Mouse (Mus musculus): ENCODE results near the gene Arrdc2. TPM values are rescaled to one million over a fixed set of nuclear protein-coding genes. Genes with fewer than 3 reads are reported as not detected.

Gene Arrdc2
- total and polyA plus RNA-seq, 2 experiments from 2014 or later = 3.0 to 4.5 TPM

DNA sequence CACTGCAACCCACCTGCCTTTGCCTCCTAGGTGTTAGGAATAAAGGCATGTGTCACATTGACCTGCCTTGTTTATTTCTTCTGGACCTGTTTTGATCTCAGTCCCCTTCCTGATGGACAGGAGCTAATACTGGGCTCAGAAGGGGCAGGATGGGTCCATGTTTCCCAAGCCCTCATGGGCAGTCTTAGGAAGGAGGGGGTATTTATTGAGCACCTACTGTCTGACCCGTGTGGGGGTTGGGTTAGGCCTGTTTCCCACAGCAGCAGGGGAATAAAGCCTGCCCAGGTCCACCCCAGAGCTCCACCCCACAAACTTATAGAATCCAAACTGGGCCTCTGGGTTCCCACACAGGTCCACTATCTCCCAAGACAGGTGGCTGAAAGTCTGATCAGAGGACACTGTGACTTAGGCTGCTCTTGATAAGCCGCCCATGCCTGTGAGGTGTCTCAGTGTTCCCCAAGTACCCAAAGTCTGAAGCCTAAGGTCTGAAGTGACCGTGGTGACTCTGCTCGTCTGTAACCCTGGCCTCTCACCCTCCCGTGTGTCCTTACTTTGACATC, 3.8 kb upstream of the Arrdc2 start:
- ATAC-seq (ENCODE audit: insufficient read depth, low read depth) = no peak
- Histone ChIP-seq H3K9me3 (replicated peaks; ENCODE audit: control insufficient read depth, low read length) (no peaks in the 10 kb centered on the region), H3K27me3 (ENCODE audit: control insufficient read depth, insufficient read depth, low read length) (no peaks in the 10 kb centered on the region), H3K36me3 (replicated peaks; ENCODE audit: control insufficient read depth, insufficient read depth, low read length) (no peaks in the 10 kb centered on the region), H3K27ac (ENCODE audit: low read depth) (no peak overlapping the region), H3K4me1 (ENCODE audit: control insufficient read depth, insufficient read depth) (peaks cover 3% of the 10 kb centered on the region), H3K4me3 (ENCODE audit: low read depth, low read length) (no peak overlapping the region), H3K9ac (replicated peaks; ENCODE audit: low read depth, low read length) (no peak overlapping the region), H3K4me2 (ENCODE audit: low read depth, low read length) (no peak overlapping the region)
- 75% methylated on average over 5 of the region's 5 CpGs for WGBS
- TF ChIP-seq CTCF (IDR thresholded peaks at IDR 0.05; ENCODE audit: low read depth) (no peak), EP300 (IDR thresholded peaks at IDR 0.05; ENCODE audit: low read depth) (no peak)
- DNase-seq (ENCODE audit: low spot score) = no peak

- TF ChIP-seq CTCF (IDR thresholded peaks at IDR 0.05; ENCODE audit: low read depth) = no peak
- TF ChIP-seq EP300 (IDR thresholded peaks at IDR 0.05; ENCODE audit: low read depth) = no peak
- ATAC-seq (ENCODE audit: insufficient read depth, low read depth) (no peak), DNase-seq (ENCODE audit: low spot score) (no peak)
- Histone ChIP-seq H3K27ac (ENCODE audit: low read depth) (no peak overlapping the region), H3K9me3 (replicated peaks; ENCODE audit: control insufficient read depth, low read length) (no peaks in the 10 kb centered on the region), H3K4me2 (ENCODE audit: low read depth, low read length) (no peak overlapping the region), H3K9ac (replicated peaks; ENCODE audit: low read depth, low read length) (no peak overlapping the region), H3K4me3 (ENCODE audit: low read depth, low read length) (no peak overlapping the region), H3K36me3 (replicated peaks; ENCODE audit: control insufficient read depth, insufficient read depth, low read length) (no peaks in the 10 kb centered on the region), H3K4me1 (ENCODE audit: control insufficient read depth, insufficient read depth) (peaks cover 5% of the 10 kb centered on the region), H3K27me3 (ENCODE audit: control insufficient read depth, insufficient read depth, low read length) (no peaks in the 10 kb centered on the region)
- WGBS = 58% methylated on average over 25 of the region's 25 CpGs
These were observed 3.0 kb upstream of the Arrdc2 start for GRCm38 (mm10) chr8:70842484-70842883.

- peaks cover 6% of the 10 kb centered on the region; the same call in 1 of the 2 replicates for H3K36me3 ChIP-seq (replicated peaks; ENCODE audit: control insufficient read depth, insufficient read depth, low read length)
- DNase-seq (ENCODE audit: low spot score) (peak; percentile 78), ATAC-seq (ENCODE audit: insufficient read depth, low read depth) (no peak)
- H3K9me3 ChIP-seq (replicated peaks; ENCODE audit: control insufficient read depth, low read length) = no peaks in the 10 kb centered on the region
- WGBS = 32% methylated on average over 22 of the region's 22 CpGs
- no peak for TF ChIP-seq EP300 (IDR thresholded peaks at IDR 0.05; ENCODE audit: low read depth)
- peak; percentile 94 for TF ChIP-seq CTCF (IDR thresholded peaks at IDR 0.05; ENCODE audit: low read depth)
- no peak overlapping the region for H3K4me2 ChIP-seq (ENCODE audit: low read depth, low read length)
- H3K9ac ChIP-seq (replicated peaks; ENCODE audit: low read depth, low read length) = no peak overlapping the region
- H3K4me3 ChIP-seq (ENCODE audit: low read depth, low read length) = no peak overlapping the region
- H3K27ac ChIP-seq (ENCODE audit: low read depth) = no peak overlapping the region
- peaks cover 5% of the 10 kb centered on the region for H3K4me1 ChIP-seq (ENCODE audit: control insufficient read depth, insufficient read depth)
- no peaks in the 10 kb centered on the region for H3K27me3 ChIP-seq (ENCODE audit: control insufficient read depth, insufficient read depth, low read length)
These were observed 1.9 kb upstream of the Arrdc2 start for GRCm38 (mm10) chr8:70841147-70842072.

GRCm38 (mm10) chr8:70840590-70840989, 1.1 kb upstream of the Arrdc2 start:
- H3K4me2 ChIP-seq (ENCODE audit: low read depth, low read length) = no peak overlapping the region
- no peaks in the 10 kb centered on the region for H3K9me3 ChIP-seq (replicated peaks; ENCODE audit: control insufficient read depth, low read length)
- DNase-seq (ENCODE audit: low spot score) (no peak), ATAC-seq (ENCODE audit: insufficient read depth, low read depth) (no peak)
- H3K9ac ChIP-seq (replicated peaks; ENCODE audit: low read depth, low read length) = no peak overlapping the region
- no peak for TF ChIP-seq CTCF (IDR thresholded peaks at IDR 0.05; ENCODE audit: low read depth)
- TF ChIP-seq EP300 (IDR thresholded peaks at IDR 0.05; ENCODE audit: low read depth) = no peak
- 51% methylated on average over 10 of the region's 10 CpGs for WGBS
- H3K4me3 ChIP-seq (ENCODE audit: low read depth, low read length) = no peak overlapping the region
- H3K4me1 ChIP-seq (ENCODE audit: control insufficient read depth, insufficient read depth) = peaks cover 5% of the 10 kb centered on the region
- H3K36me3 ChIP-seq (replicated peaks; ENCODE audit: control insufficient read depth, insufficient read depth, low read length) = peaks cover 12% of the 10 kb centered on the region; the same call in 1 of the 2 replicates
- peak overlapping the region; percentile 81; the same call in 1 of the 2 replicates for H3K27ac ChIP-seq (ENCODE audit: low read depth)
- H3K27me3 ChIP-seq (ENCODE audit: control insufficient read depth, insufficient read depth, low read length) = no peaks in the 10 kb centered on the region

DNA sequence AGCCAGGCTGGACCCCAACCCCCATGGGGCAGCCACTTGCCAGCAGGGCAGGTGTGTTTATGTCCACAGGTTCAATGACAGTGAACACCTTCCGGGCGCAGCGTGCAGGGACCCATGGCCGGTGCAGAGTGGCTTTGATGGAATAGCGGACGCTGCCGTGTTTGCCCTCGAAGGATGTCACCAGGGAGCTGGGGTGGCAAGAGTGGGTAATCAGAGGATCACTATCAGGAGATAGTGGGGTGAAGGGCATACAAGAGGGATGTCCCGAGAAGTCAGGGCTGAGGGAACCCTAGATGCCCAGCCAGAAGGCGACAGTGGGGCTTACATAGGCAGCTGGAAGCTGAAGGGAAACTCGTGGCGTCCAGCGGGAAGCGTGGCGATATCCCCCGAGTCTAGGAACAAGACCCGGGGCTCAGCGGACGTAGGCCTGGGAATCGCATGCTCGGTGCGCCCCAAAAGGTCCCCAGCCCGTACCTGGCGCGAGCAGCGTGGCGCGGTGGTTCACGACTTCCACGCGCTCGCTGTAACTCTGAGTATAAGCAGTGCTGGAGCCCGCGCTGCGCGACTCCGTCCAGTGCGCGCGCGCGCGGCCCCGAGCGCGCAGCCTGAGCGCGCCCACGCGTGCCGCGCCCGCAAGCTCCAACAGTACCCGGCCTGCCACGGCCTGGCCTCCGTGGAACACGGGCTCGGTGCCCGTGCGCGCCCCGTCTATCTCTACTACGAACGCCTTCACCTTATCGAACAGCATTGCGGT, 689 bp downstream of the Arrdc2 start:
- no peaks in the 10 kb centered on the region for H3K27me3 ChIP-seq (ENCODE audit: control insufficient read depth, insufficient read depth, low read length)
- H3K27ac ChIP-seq (ENCODE audit: low read depth) = peak overlapping the region; percentile 96
- no peak for DNase-seq (ENCODE audit: low spot score)
- ATAC-seq (ENCODE audit: insufficient read depth, low read depth) = peak; percentile 31
- H3K4me2 ChIP-seq (ENCODE audit: low read depth, low read length) = peak overlapping the region; percentile 80
- H3K4me3 ChIP-seq (ENCODE audit: low read depth, low read length) = peak overlapping the region; percentile 74
- H3K4me1 ChIP-seq (ENCODE audit: control insufficient read depth, insufficient read depth) = peaks cover 10% of the 10 kb centered on the region
- 2% methylated on average over 63 of the region's 66 CpGs for WGBS
- H3K9me3 ChIP-seq (replicated peaks; ENCODE audit: control insufficient read depth, low read length) = no peaks in the 10 kb centered on the region
- TF ChIP-seq EP300 (IDR thresholded peaks at IDR 0.05; ENCODE audit: low read depth) (no peak), CTCF (IDR thresholded peaks at IDR 0.05; ENCODE audit: low read depth) (no peak)
- H3K36me3 ChIP-seq (replicated peaks; ENCODE audit: control insufficient read depth, insufficient read depth, low read length) = peaks cover 16% of the 10 kb centered on the region; the same call in 1 of the 2 replicates
- H3K9ac ChIP-seq (replicated peaks; ENCODE audit: low read depth, low read length) = peak overlapping the region; percentile 83
